Mouse (Mus musculus): ENCODE data around the gene Gpc5.

DNA sequence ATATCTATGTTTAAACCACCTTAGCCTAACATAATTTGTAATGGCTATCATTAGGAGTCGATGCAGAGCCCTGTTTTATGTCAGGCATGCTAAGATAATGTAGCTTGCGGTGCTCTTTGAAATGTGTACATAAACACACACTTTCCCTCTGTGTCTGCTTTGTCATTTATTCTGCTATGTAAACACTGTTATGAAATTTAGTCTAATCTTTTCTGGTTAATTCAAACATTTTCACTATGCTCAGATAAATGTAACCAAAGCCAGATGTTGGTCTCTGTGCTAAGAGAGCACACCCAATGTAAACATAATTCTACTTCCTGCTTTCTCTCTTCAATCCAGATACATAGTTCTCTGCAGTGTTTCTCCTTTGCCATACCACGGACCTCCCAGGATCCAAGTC is 1256.5 kb downstream of the Gpc5 start:
- TF ChIP-seq GATA1 (IDR thresholded peaks at IDR 0.05; ENCODE audit: low read length) (no peak), TAL1 (IDR thresholded peaks at IDR 0.05; ENCODE audit: low read length) (no peak)
